Comparison of ENCODE assay signal across 19 mouse cellular contexts in genomic region chr7:131643341-131643840, GRCm38 (mm10).
DNase-seq lines count a peak whose midpoint lies in the region; ATAC-seq and TF ChIP-seq lines count a peak whose summit lies in the region.
"Had no signal": no experiment of that assay in that cellular context is flagged by ENCODE, and none has a peak within 500 bp of the region (broad histone marks: within the 10 kb centered on the region; RNA-seq: fewer than 3 reads in every experiment).

No protein-coding gene starts in this region.

- H3K4me1 ChIP-seq in hindbrain, embryonic 10.5 days (replicated peaks) = peaks cover 45% of the 10 kb centered on the region
- H3K4me1 ChIP-seq in hindbrain, embryonic 16.5 days (ENCODE audit: control insufficient read depth, insufficient read depth, low read depth, low read length) = peaks cover 13% of the 10 kb centered on the region
- H3K4me1 ChIP-seq in stomach, embryonic 14.5 days (ENCODE audit: control insufficient read depth, insufficient read depth, low read length) = 0 out of 2 replicates have a peak, but pooled peaks cover 4% of the 10 kb centered on the region
- no peaks in the 10 kb centered on the region for H3K4me1 ChIP-seq in stomach, postnatal 0 days (replicated peaks; ENCODE audit: control insufficient read depth, insufficient read depth)
- H3K4me1 ChIP-seq in midbrain, embryonic 11.5 days (ENCODE audit: control insufficient read depth, insufficient read depth, low read length) = peaks cover 11% of the 10 kb centered on the region
- H3K4me1 ChIP-seq in stomach, embryonic 15.5 days = peaks cover 4% of the 10 kb centered on the region; the same call in 1 of the 2 replicates
- H3K4me1 ChIP-seq: megakaryocyte, embryonic 14.5 days had no signal

- no peak overlapping the region for H3K9ac ChIP-seq in hindbrain, embryonic 16.5 days (ENCODE audit: low read depth, low read length)
- H3K9ac ChIP-seq in stomach, embryonic 14.5 days (replicated peaks; ENCODE audit: low read depth, low read length) = no peak overlapping the region
- no peak overlapping the region for H3K9ac ChIP-seq in stomach, postnatal 0 days (ENCODE audit: low read length)
- H3K9ac ChIP-seq in midbrain, embryonic 11.5 days (ENCODE audit: low read length) = no peak overlapping the region
- H3K9ac ChIP-seq in stomach, embryonic 15.5 days = no peak overlapping the region
- H3K9ac ChIP-seq: embryonic facial prominence, embryonic 12.5 days; limb, embryonic 13.5 days; liver, embryonic 14.5 days had no signal

- H3K9me3 ChIP-seq in hindbrain, embryonic 10.5 days = no peaks in the 10 kb centered on the region
- H3K9me3 ChIP-seq in hindbrain, embryonic 16.5 days (ENCODE audit: control insufficient read depth, low read length) = no peaks in the 10 kb centered on the region
- H3K9me3 ChIP-seq in stomach, embryonic 14.5 days (ENCODE audit: control insufficient read depth, low read depth, low read length) = no peaks in the 10 kb centered on the region
- no peaks in the 10 kb centered on the region for H3K9me3 ChIP-seq in stomach, postnatal 0 days (ENCODE audit: control insufficient read depth, low read length)
- no peaks in the 10 kb centered on the region for H3K9me3 ChIP-seq in midbrain, embryonic 11.5 days (ENCODE audit: control insufficient read depth, low read length)
- H3K9me3 ChIP-seq in stomach, embryonic 15.5 days = no peaks in the 10 kb centered on the region
- H3K9me3 ChIP-seq: limb, embryonic 13.5 days; megakaryocyte, embryonic 14.5 days had no signal

- 0 out of 2 replicates have a peak overlapping the region, but pooled peaks have one; percentile 35 for H3K4me3 ChIP-seq in hindbrain, embryonic 10.5 days
- no peak overlapping the region for H3K4me3 ChIP-seq in hindbrain, embryonic 16.5 days (ENCODE audit: low read length)
- peak overlapping the region; percentile 4; the same call in 1 of the 2 replicates for H3K4me3 ChIP-seq in stomach, embryonic 14.5 days (ENCODE audit: low read depth, low read length)
- no peak overlapping the region for H3K4me3 ChIP-seq in stomach, postnatal 0 days (ENCODE audit: low read depth, low read length)
- no peak overlapping the region for H3K4me3 ChIP-seq in midbrain, embryonic 11.5 days (ENCODE audit: low read depth, low read length)
- no peak overlapping the region for H3K4me3 ChIP-seq in stomach, embryonic 15.5 days (replicated peaks)
- H3K4me3 ChIP-seq: megakaryocyte, embryonic 14.5 days had no signal

- H3K27me3 ChIP-seq in hindbrain, embryonic 10.5 days (ENCODE audit: insufficient read depth, poor library complexity, severe bottlenecking) = peaks cover 82% of the 10 kb centered on the region
- H3K27me3 ChIP-seq in hindbrain, embryonic 16.5 days (replicated peaks; ENCODE audit: control insufficient read depth, insufficient read depth, low read length) = peaks cover 17% of the 10 kb centered on the region
- H3K27me3 ChIP-seq in stomach, embryonic 14.5 days (ENCODE audit: control insufficient read depth, insufficient read depth, low read length) = peaks cover 20% of the 10 kb centered on the region; the same call in 1 of the 2 replicates
- no peaks in the 10 kb centered on the region; the same call in 1 of the 2 replicates for H3K27me3 ChIP-seq in stomach, postnatal 0 days (ENCODE audit: control insufficient read depth, insufficient read depth, low read length)
- peaks cover 39% of the 10 kb centered on the region for H3K27me3 ChIP-seq in midbrain, embryonic 11.5 days (ENCODE audit: control insufficient read depth, insufficient read depth, low read length)
- H3K27me3 ChIP-seq in stomach, embryonic 15.5 days (replicated peaks) = peaks cover 39% of the 10 kb centered on the region

- no peaks in the 10 kb centered on the region for H3K36me3 ChIP-seq in hindbrain, embryonic 10.5 days
- H3K36me3 ChIP-seq in hindbrain, embryonic 16.5 days (ENCODE audit: control insufficient read depth, insufficient read depth, low read length) = no peaks in the 10 kb centered on the region
- no peaks in the 10 kb centered on the region for H3K36me3 ChIP-seq in stomach, embryonic 14.5 days (ENCODE audit: control insufficient read depth, insufficient read depth, low read length)
- H3K36me3 ChIP-seq in stomach, postnatal 0 days (ENCODE audit: control insufficient read depth, insufficient read depth, low read length) = no peaks in the 10 kb centered on the region
- no peaks in the 10 kb centered on the region for H3K36me3 ChIP-seq in midbrain, embryonic 11.5 days (ENCODE audit: control insufficient read depth, insufficient read depth, low read length)
- no peaks in the 10 kb centered on the region for H3K36me3 ChIP-seq in stomach, embryonic 15.5 days
- H3K36me3 ChIP-seq: embryonic facial prominence, embryonic 12.5 days; limb, embryonic 13.5 days had no signal

- TF ChIP-seq CTCF in stomach, postnatal 0 days (IDR thresholded peaks at IDR 0.05; ENCODE audit: low read depth) = no peak

- H3K4me2 ChIP-seq in hindbrain, embryonic 16.5 days (ENCODE audit: low read length) = no peak overlapping the region
- peak overlapping the region; percentile 30; the same call in 1 of the 2 replicates for H3K4me2 ChIP-seq in stomach, embryonic 14.5 days (replicated peaks; ENCODE audit: low read depth, low read length)
- no peak overlapping the region for H3K4me2 ChIP-seq in stomach, postnatal 0 days (replicated peaks; ENCODE audit: low read depth)
- peak overlapping the region; percentile 32; the same call in 1 of the 2 replicates for H3K4me2 ChIP-seq in midbrain, embryonic 11.5 days
- H3K4me2 ChIP-seq in stomach, embryonic 15.5 days = 0 out of 2 replicates have a peak overlapping the region, but pooled peaks have one; percentile 43

- no peak overlapping the region for H3K27ac ChIP-seq in hindbrain, embryonic 10.5 days
- no peak overlapping the region for H3K27ac ChIP-seq in hindbrain, embryonic 16.5 days (ENCODE audit: low read depth, low read length)
- H3K27ac ChIP-seq in stomach, embryonic 14.5 days (ENCODE audit: low read length) = no peak overlapping the region
- no peak overlapping the region for H3K27ac ChIP-seq in stomach, postnatal 0 days (replicated peaks)
- H3K27ac ChIP-seq in midbrain, embryonic 11.5 days (ENCODE audit: low read depth, low read length) = no peak overlapping the region
- no peak overlapping the region for H3K27ac ChIP-seq in stomach, embryonic 15.5 days
- H3K27ac ChIP-seq: embryonic facial prominence, embryonic 12.5 days; limb, embryonic 13.5 days; liver, embryonic 14.5 days had no signal

- DNase-seq in hindbrain, embryonic 10.5 days (ENCODE audit: low spot score) = no peak
- no peak for DNase-seq in stomach, postnatal 0 days (ENCODE audit: low spot score)
- peak; percentile 91 for DNase-seq in midbrain, embryonic 11.5 days (ENCODE audit: low spot score, missing footprints)
- DNase-seq in spleen, adult 12 weeks (ENCODE audit: low spot score) = no peak
- DNase-seq in ovary, postnatal 36 days (ENCODE audit: low spot score) = no peak
- DNase-seq: adrenal gland, postnatal 10 days; cerebellum, adult 11-12 months; kidney, adult 8-10 months; layer of hippocampus, postnatal 36 days; right cerebral cortex, postnatal 14 days; thymus, postnatal 36 days had no signal

- no peak for TF ChIP-seq EP300 in stomach, postnatal 0 days (optimal IDR thresholded peaks at IDR 0.05)

- WGBS in hindbrain, embryonic 10.5 days = 16% methylated on average over 13 of the region's 13 CpGs
- 17% methylated on average over 13 of the region's 13 CpGs for WGBS in hindbrain, embryonic 16.5 days
- WGBS in stomach, embryonic 14.5 days = 20% methylated on average over 13 of the region's 13 CpGs
- WGBS in stomach, postnatal 0 days = 36% methylated on average over 13 of the region's 13 CpGs
- 15% methylated on average over 13 of the region's 13 CpGs for WGBS in midbrain, embryonic 11.5 days
- WGBS in stomach, embryonic 15.5 days = 28% methylated on average over 13 of the region's 13 CpGs

- ATAC-seq in hindbrain, embryonic 16.5 days = no peak
- ATAC-seq in stomach, embryonic 14.5 days (ENCODE audit: insufficient number of reproducible peaks, insufficient read depth, low FRiP score, low read depth) = no peak
- ATAC-seq in stomach, postnatal 0 days (ENCODE audit: low FRiP score, low TSS enrichment) = no peak
- ATAC-seq in midbrain, embryonic 11.5 days (ENCODE audit: low FRiP score) = no peak
- no peak for ATAC-seq in stomach, embryonic 15.5 days (ENCODE audit: insufficient read depth, low FRiP score, low read depth)
- ATAC-seq: lung, postnatal 0 days had no signal

Comparison
In these comparisons a context has a peak if more than half of its experiments do, and no peak if none do; other contexts are left out.
1. H3K4me3 ChIP-seq: peak in hindbrain, embryonic 10.5 days (single experiment) and stomach, embryonic 14.5 days (single experiment); none in hindbrain, embryonic 16.5 days (single experiment), stomach, postnatal 0 days (single experiment), midbrain, embryonic 11.5 days (single experiment) and stomach, embryonic 15.5 days (single experiment).
2. H3K4me2 ChIP-seq: peak in stomach, embryonic 14.5 days (single experiment), midbrain, embryonic 11.5 days (single experiment) and stomach, embryonic 15.5 days (single experiment); none in hindbrain, embryonic 16.5 days (single experiment) and stomach, postnatal 0 days (single experiment).